Mouse (Mus musculus) hindbrain, embryonic 11.5 days (tissue): ENCODE measurements around the gene Fam102b. TPM values are rescaled to one million over a fixed set of nuclear protein-coding genes. Genes with fewer than 3 reads are reported as not detected.

Experiments
- ATAC-seq: fragments of 200-750 bp; cut with Nextera tagmentation; 2 replicates; pipeline ENCODE4 v1.8.0; 2017; ENCODE audit warnings: mild to moderate bottlenecking, moderate TSS enrichment, moderate library complexity; ENCODE audit not compliant: low FRiP score
- DNase-seq: peaks from one replicate; pipeline ENCODE4 v3.0.0-alpha.2; 2015; ENCODE audit warnings: low spot score
- H3K27ac ChIP-seq: fragments of 300-500 bp; sonication (generic); 2 replicates; pipeline ENCODE4 v1.5.1; 2014; ENCODE audit warnings: mild to moderate bottlenecking, low read depth, low read length
- H3K27me3 ChIP-seq: fragments of 300-500 bp; sonication (generic); 2 replicates; pipeline ENCODE4 v1.6.1; 2014; ENCODE audit warnings: mild to moderate bottlenecking, low read length, moderate library complexity, mixed read lengths; ENCODE audit not compliant: control insufficient read depth, insufficient read depth
- H3K36me3 ChIP-seq: fragments of 300-500 bp; sonication (generic); 2 replicates; pipeline ENCODE4 v1.6.1; 2014; ENCODE audit warnings: mild to moderate bottlenecking, low read length, moderate library complexity, mixed read lengths; ENCODE audit not compliant: control insufficient read depth, insufficient read depth
- H3K4me1 ChIP-seq: fragments of 300-500 bp; sonication (generic); replicated peaks from 2 replicates; pipeline ENCODE4 v1.6.1; 2014; ENCODE audit warnings: low read length, mixed read lengths; ENCODE audit not compliant: control insufficient read depth, insufficient read depth
- H3K4me2 ChIP-seq: fragments of 300-500 bp; sonication (generic); replicated peaks from 2 replicates; pipeline ENCODE4 v1.6.1; 2014; ENCODE audit warnings: mild to moderate bottlenecking, low read depth, low read length
- H3K4me3 ChIP-seq: fragments of 300-500 bp; sonication (generic); 2 replicates; pipeline ENCODE4 v1.5.1; 2014; ENCODE audit warnings: low read depth, low read length
- H3K9ac ChIP-seq: fragments of 300-500 bp; sonication (generic); 2 replicates; pipeline ENCODE4 v1.6.1; 2014; ENCODE audit warnings: low read depth, low read length
- H3K9me3 ChIP-seq: fragments of 300-500 bp; sonication (generic); 2 replicates; pipeline ENCODE4 v1.6.1; 2016; ENCODE audit warnings: low read length; ENCODE audit not compliant: control insufficient read depth
- WGBS: fragments of 180-500 bp; shearing (Covaris S2); extraction: QIAGEN DNeasy Blood & Tissue Kit; methylation state at CpG from one replicate; pipeline ENCODE4 v1.1.7; 2014; 5-methylcytosine and 5-hydroxymethylcytosine counted together
- polyA plus RNA-seq: library from polyadenylated mRNA; unstranded; fragments of >200 nt; fragmentation: Nextera tagmentation; extraction: Ambion mirVana; gene quantifications from 2 replicates; pipeline ENCODE4 v1.2.1, GENCODE M21; 2014

Gene Fam102b
- 12.5 and 14.9 TPM in 2 replicates for polyA plus RNA-seq

GRCm38 (mm10) chr3:109027515-109027987, at the start of gene Fam102b:
Gene Fam102b (minus strand): TSS chr3:109027607.
- 0% methylated on average over 49 of the region's 54 CpGs for WGBS

DNA sequence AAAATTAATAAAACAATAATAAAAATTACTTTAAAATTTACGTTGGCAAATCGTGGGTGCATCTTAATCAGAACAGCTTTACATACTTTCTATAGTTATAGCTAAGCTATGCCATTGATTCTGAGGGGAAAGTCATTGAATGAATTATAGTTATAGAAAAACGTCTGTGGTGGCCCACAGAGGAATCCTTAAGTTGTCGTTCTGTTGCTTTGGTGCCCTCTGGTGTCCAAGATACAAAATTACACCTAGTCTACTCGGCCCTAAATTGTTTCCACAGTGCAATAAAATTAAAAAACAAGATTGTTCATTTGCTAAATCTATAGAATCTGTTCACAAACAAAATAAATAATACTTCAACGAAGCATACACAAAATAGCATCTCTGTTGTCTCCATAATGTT, 35.6 kb upstream of the Fam102b start:
- DNase-seq (peak; percentile 77), ATAC-seq (0 out of 2 replicates have a peak, but pooled peaks have one; percentile 27)
- Histone ChIP-seq H3K9ac (no peak overlapping the region), H3K27me3 (no peaks in the 10 kb centered on the region), H3K4me3 (no peak overlapping the region), H3K9me3 (no peaks in the 10 kb centered on the region), H3K4me2 (no peak overlapping the region), H3K36me3 (no peaks in the 10 kb centered on the region), H3K4me1 (no peaks in the 10 kb centered on the region), H3K27ac (no peak overlapping the region)
- under 1% methylated on average over 6 of the region's 6 CpGs for WGBS

More at GRCm38 (mm10) chr3:109027515-109027987, at the start of gene Fam102b:
- ATAC-seq (peak; percentile 82), DNase-seq (peak; percentile 95)
- peak within 1 kb of the TSS; percentile 70 for H3K27ac ChIP-seq
- no peaks in the 10 kb centered on the region for H3K27me3 ChIP-seq
- H3K4me3 ChIP-seq = peak within 1 kb of the TSS; percentile 60
- H3K36me3 ChIP-seq = no peaks in the 10 kb centered on the region
- no peaks in the 10 kb centered on the region for H3K9me3 ChIP-seq
- peak within 1 kb of the TSS; percentile 81 for H3K4me2 ChIP-seq
- no peaks in the 10 kb centered on the region for H3K4me1 ChIP-seq
- H3K9ac ChIP-seq = peak within 1 kb of the TSS; percentile 84

- no peak overlapping the region for H3K4me2 ChIP-seq
- no peak for DNase-seq
- 74% methylated on average over 7 of the region's 7 CpGs for WGBS
- H3K9me3 ChIP-seq = no peaks in the 10 kb centered on the region
- no peaks in the 10 kb centered on the region for H3K27me3 ChIP-seq
- no peak for ATAC-seq
- H3K27ac ChIP-seq = no peak overlapping the region
- H3K4me1 ChIP-seq = no peaks in the 10 kb centered on the region
- H3K36me3 ChIP-seq = no peaks in the 10 kb centered on the region
- no peak overlapping the region for H3K9ac ChIP-seq
- no peak overlapping the region for H3K4me3 ChIP-seq
Measured at GRCm38 (mm10) chr3:109062391-109062790, 35.0 kb upstream of the Fam102b start.

DNA sequence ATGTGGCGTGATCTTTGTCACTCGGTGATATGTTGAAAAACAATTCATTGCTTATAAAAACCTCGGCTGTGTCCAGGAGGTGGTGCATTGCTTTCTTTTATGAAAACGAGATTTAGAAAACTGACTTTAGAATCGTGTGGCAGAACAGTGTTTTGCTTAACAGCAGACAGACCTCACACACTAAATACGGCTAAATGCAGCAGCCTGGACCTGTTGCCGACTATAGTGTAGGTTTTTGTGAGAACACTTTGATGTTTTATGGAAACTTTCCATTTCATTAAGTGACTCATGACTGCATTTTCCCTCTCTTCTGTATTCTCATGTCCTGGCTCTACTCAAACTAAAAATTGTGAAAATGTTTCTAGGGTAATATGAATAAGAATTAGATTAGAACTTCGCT, 32.5 kb upstream of the Fam102b start:
- no peak overlapping the region for H3K4me3 ChIP-seq
- no peaks in the 10 kb centered on the region for H3K4me1 ChIP-seq
- no peaks in the 10 kb centered on the region for H3K9me3 ChIP-seq
- no peak for DNase-seq
- no peaks in the 10 kb centered on the region for H3K27me3 ChIP-seq
- ATAC-seq = no peak
- H3K4me2 ChIP-seq = no peak overlapping the region
- WGBS = 83% methylated on average over 8 of the region's 8 CpGs
- no peak overlapping the region for H3K27ac ChIP-seq
- no peak overlapping the region for H3K9ac ChIP-seq
- H3K36me3 ChIP-seq = no peaks in the 10 kb centered on the region

- H3K27me3 ChIP-seq = no peaks in the 10 kb centered on the region
- H3K4me3 ChIP-seq = no peak overlapping the region
- no peak overlapping the region for H3K9ac ChIP-seq
- ATAC-seq (no peak), DNase-seq (no peak)
- H3K9me3 ChIP-seq = no peaks in the 10 kb centered on the region
- H3K4me1 ChIP-seq = no peaks in the 10 kb centered on the region
- H3K36me3 ChIP-seq = no peaks in the 10 kb centered on the region
- WGBS = 82% methylated on average over 6 of the region's 6 CpGs
- H3K4me2 ChIP-seq = no peak overlapping the region
- no peak overlapping the region for H3K27ac ChIP-seq
Measured at GRCm38 (mm10) chr3:109051946-109052331, 24.5 kb upstream of the Fam102b start.

GRCm38 (mm10) chr3:109051056-109051945, 23.9 kb upstream of the Fam102b start:
- H3K4me1 ChIP-seq = no peaks in the 10 kb centered on the region
- no peaks in the 10 kb centered on the region for H3K36me3 ChIP-seq
- peak; percentile 43; the same call in 1 of the 2 replicates for ATAC-seq
- no peak overlapping the region for H3K9ac ChIP-seq
- no peaks in the 10 kb centered on the region for H3K27me3 ChIP-seq
- no peak for DNase-seq
- no peaks in the 10 kb centered on the region for H3K9me3 ChIP-seq
- no peak overlapping the region for H3K27ac ChIP-seq
- no peak overlapping the region for H3K4me2 ChIP-seq
- WGBS = 62% methylated on average over 11 of the region's 11 CpGs
- no peak overlapping the region for H3K4me3 ChIP-seq

GRCm38 (mm10) chr3:109047707-109048283, 20.4 kb upstream of the Fam102b start:
- no peaks in the 10 kb centered on the region for H3K4me1 ChIP-seq
- H3K27me3 ChIP-seq = no peaks in the 10 kb centered on the region
- H3K4me3 ChIP-seq = no peak overlapping the region
- H3K9me3 ChIP-seq = no peaks in the 10 kb centered on the region
- no peak for ATAC-seq
- H3K9ac ChIP-seq = no peak overlapping the region
- 43% methylated on average over 6 of the region's 6 CpGs for WGBS
- no peaks in the 10 kb centered on the region for H3K36me3 ChIP-seq
- H3K27ac ChIP-seq = no peak overlapping the region
- H3K4me2 ChIP-seq = no peak overlapping the region
- no peak for DNase-seq

GRCm38 (mm10) chr3:109046428-109046827, 19.0 kb upstream of the Fam102b start:
- H3K9me3 ChIP-seq = no peaks in the 10 kb centered on the region
- 92% methylated on average over 3 of the region's 3 CpGs for WGBS
- no peaks in the 10 kb centered on the region for H3K36me3 ChIP-seq
- no peak overlapping the region for H3K4me2 ChIP-seq
- ATAC-seq (no peak), DNase-seq (no peak)
- H3K4me3 ChIP-seq = no peak overlapping the region
- no peaks in the 10 kb centered on the region for H3K4me1 ChIP-seq
- no peaks in the 10 kb centered on the region for H3K27me3 ChIP-seq
- H3K27ac ChIP-seq = no peak overlapping the region
- H3K9ac ChIP-seq = no peak overlapping the region
